Mouse (Mus musculus) CH12.LX (cell line): ENCODE data around the gene Cav1. TPM values are rescaled to one million over a fixed set of nuclear protein-coding genes. Genes with fewer than 3 reads are reported as not detected.

ENCODE experiments used
- DNase-seq: peaks from one replicate; pipeline ENCODE4 v3.0.0-alpha.2; 2013; ENCODE audit errors: extremely low read depth
- H3K27ac ChIP-seq: 2 replicates; pipeline ENCODE4 v1.5.1; 2012; ENCODE audit warnings: low read depth, mild to moderate bottlenecking, control low read depth, moderate library complexity; ENCODE audit not compliant: insufficient read depth
- H3K27me3 ChIP-seq: replicated peaks from 2 replicates; pipeline ENCODE3; 2012; ENCODE audit warnings: inconsistent platforms
- H3K36me3 ChIP-seq, 2 experiments: replicated peaks in 1 of 2; 2 replicates each; pipeline versions ENCODE3 to v1.6.1; 2012; ENCODE audit warnings: inconsistent platforms in 1 of 2, low read length in 1 of 2, mild to moderate bottlenecking in 1 of 2, mixed read lengths in 1 of 2, moderate library complexity in 1 of 2; ENCODE audit not compliant: control insufficient read depth in 1 of 2, insufficient read depth in 1 of 2
- H3K4me1 ChIP-seq, 2 experiments: 2 replicates each; pipeline ENCODE4 v1.6.1; 2012; ENCODE audit warnings: inconsistent platforms in 1 of 2, moderate library complexity in 1 of 2; ENCODE audit not compliant: insufficient read depth in 2 of 2, control insufficient read depth in 1 of 2
- H3K4me2 ChIP-seq: 2 replicates; pipeline ENCODE4 v1.6.1; 2012; ENCODE audit warnings: low read depth, mild to moderate bottlenecking, control low read depth; ENCODE audit not compliant: poor library complexity, insufficient read depth, severe bottlenecking
- H3K4me3 ChIP-seq, 3 experiments: fragments of 150-350 bp in 1 of 3; sonication (generic) in 1 of 3; replicated peaks in 1 of 3; 2 replicates each; pipeline versions ENCODE3 to v1.5.1; 2011 to 2012; ENCODE audit warnings: low read depth in 2 of 3, low read length in 2 of 3, mild to moderate bottlenecking in 2 of 3, moderate library complexity in 2 of 3, control low read depth in 1 of 3, improper control_type of control experiment in 1 of 3, inconsistent platforms in 1 of 3, mixed read lengths in 1 of 3; ENCODE audit not compliant: poor library complexity in 1 of 3
- H3K79me2 ChIP-seq: replicated peaks from 2 replicates; pipeline ENCODE4 v1.6.1; 2012; ENCODE audit warnings: mild to moderate bottlenecking, moderate library complexity; ENCODE audit not compliant: control insufficient read depth, poor library complexity, insufficient read depth, severe bottlenecking; ENCODE audit errors: extremely low read depth
- H3K9ac ChIP-seq: 2 replicates; pipeline ENCODE4 v1.6.1; 2012; ENCODE audit warnings: low read depth, mild to moderate bottlenecking, control low read depth, moderate library complexity; ENCODE audit not compliant: insufficient read depth
- H3K9me3 ChIP-seq: replicated peaks from 2 replicates; pipeline ENCODE3; 2012; ENCODE audit warnings: low read length, inconsistent platforms, mixed read lengths
- BHLHE40 ChIP-seq: IDR thresholded peaks from 2 replicates; pipeline ENCODE4 v1.6.1; 2011; ENCODE audit warnings: mild to moderate bottlenecking, low read depth, low read length, improper control_type of control experiment
- CHD1 ChIP-seq: IDR thresholded peaks from 2 replicates; pipeline ENCODE4 v1.6.1; 2012; ENCODE audit warnings: low read depth, low read length, improper control_type of control experiment, inconsistent platforms
- CTCF ChIP-seq, 2 experiments: IDR thresholded peaks in 1 of 2; conservative IDR thresholded peaks in 1 of 2; 2 replicates each; pipeline ENCODE4 v1.5.1; 2011 to 2012; ENCODE audit warnings: low read depth in 2 of 2, low read length in 2 of 2, improper control_type of control experiment in 1 of 2, inconsistent platforms in 1 of 2, mild to moderate bottlenecking in 1 of 2, moderate library complexity in 1 of 2
- E2F4 ChIP-seq: IDR thresholded peaks from 2 replicates; pipeline ENCODE4 v1.6.1; 2011; ENCODE audit warnings: low read depth, low read length, improper control_type of control experiment; ENCODE audit not compliant: insufficient replicate concordance
- ELF1 ChIP-seq: IDR thresholded peaks from 2 replicates; pipeline ENCODE4 v1.6.1; 2014; ENCODE audit warnings: low read depth, mild to moderate bottlenecking, inconsistent platforms, low read length, improper control_type of control experiment
- ETS1 ChIP-seq: conservative IDR thresholded peaks from 2 replicates; pipeline ENCODE4 v1.6.1; 2012; ENCODE audit warnings: low read depth, mild to moderate bottlenecking, inconsistent platforms, low read length, improper control_type of control experiment, moderate library complexity
- GABPA ChIP-seq: IDR thresholded peaks from 2 replicates; pipeline ENCODE4 v1.6.1; 2012; ENCODE audit warnings: low read depth, low read length, improper control_type of control experiment, inconsistent platforms; ENCODE audit not compliant: insufficient replicate concordance
- HCFC1 ChIP-seq: IDR thresholded peaks from 2 replicates; pipeline ENCODE4 v1.6.1; 2012; ENCODE audit warnings: low read depth, mild to moderate bottlenecking, inconsistent platforms, low read length, improper control_type of control experiment
- IRF4 ChIP-seq: IDR thresholded peaks from 2 replicates; pipeline ENCODE4 v1.6.1; 2014; ENCODE audit warnings: low read depth, mild to moderate bottlenecking, inconsistent platforms, low read length, improper control_type of control experiment
- JUN ChIP-seq: IDR thresholded peaks from 2 replicates; pipeline ENCODE4 v1.6.1; 2011; ENCODE audit warnings: low read depth, mild to moderate bottlenecking, low read length, improper control_type of control experiment, moderate library complexity; ENCODE audit not compliant: insufficient read depth
- JUND ChIP-seq: conservative IDR thresholded peaks from 2 replicates; pipeline ENCODE4 v1.6.1; 2011; ENCODE audit warnings: low read depth, low read length, improper control_type of control experiment
- MAFK ChIP-seq: IDR thresholded peaks from 2 replicates; pipeline ENCODE4 v1.6.1; 2011; ENCODE audit warnings: low read length, improper control_type of control experiment; ENCODE audit not compliant: insufficient replicate concordance
- MAX ChIP-seq: IDR thresholded peaks from 2 replicates; pipeline ENCODE4 v1.6.1; 2011; ENCODE audit warnings: low read length, improper control_type of control experiment
- MEF2A ChIP-seq: IDR thresholded peaks from 2 replicates; pipeline ENCODE4 v1.6.1; 2014; ENCODE audit warnings: low read depth, mild to moderate bottlenecking, inconsistent platforms, low read length, improper control_type of control experiment, borderline replicate concordance
- MYC ChIP-seq: IDR thresholded peaks from 2 replicates; pipeline ENCODE4 v1.6.1; 2011; ENCODE audit warnings: low read depth, mild to moderate bottlenecking, improper control_type of control experiment, low read length
- PAX5 ChIP-seq: IDR thresholded peaks from 2 replicates; pipeline ENCODE4 v1.6.1; 2012; ENCODE audit warnings: low read length, inconsistent platforms, mixed read lengths
- POLR2A ChIP-seq: IDR thresholded peaks from 2 replicates; pipeline ENCODE4 v1.6.1; 2011; ENCODE audit warnings: low read depth, mild to moderate bottlenecking, improper control_type of control experiment, low read length
- POLR2AphosphoS2 ChIP-seq: IDR thresholded peaks from 2 replicates; pipeline ENCODE4 v1.6.1; 2011; ENCODE audit warnings: low read depth, low read length, improper control_type of control experiment
- RCOR1 ChIP-seq: conservative IDR thresholded peaks from 2 replicates; pipeline ENCODE4 v1.6.1; 2012; ENCODE audit warnings: low read depth, mild to moderate bottlenecking, inconsistent platforms, low read length, improper control_type of control experiment
- SMC3 ChIP-seq: IDR thresholded peaks from 2 replicates; pipeline ENCODE4 v1.6.1; 2011; ENCODE audit warnings: low read depth, low read length, improper control_type of control experiment
- TBP ChIP-seq: conservative IDR thresholded peaks from 2 replicates; pipeline ENCODE4 v1.6.1; 2011; ENCODE audit warnings: low read depth, low read length, improper control_type of control experiment
- TCF12 ChIP-seq: IDR thresholded peaks from 2 replicates; pipeline ENCODE4 v1.6.1; 2014; ENCODE audit warnings: low read depth, mild to moderate bottlenecking, inconsistent platforms, low read length, improper control_type of control experiment
- UBTF ChIP-seq: IDR thresholded peaks from 2 replicates; pipeline ENCODE4 v1.6.1; 2012; ENCODE audit warnings: low read depth, mild to moderate bottlenecking, inconsistent platforms, low read length, improper control_type of control experiment, moderate library complexity
- USF1 ChIP-seq: IDR thresholded peaks from 2 replicates; pipeline ENCODE4 v1.6.1; 2014; ENCODE audit warnings: low read depth, mild to moderate bottlenecking, inconsistent platforms, low read length, improper control_type of control experiment
- USF2 ChIP-seq: conservative IDR thresholded peaks from 2 replicates; pipeline ENCODE4 v1.6.1; 2011; ENCODE audit warnings: low read depth, low read length, improper control_type of control experiment
- ZC3H11A ChIP-seq: IDR thresholded peaks from 2 replicates; pipeline ENCODE4 v1.6.1; 2012; ENCODE audit warnings: low read depth, mild to moderate bottlenecking, inconsistent platforms, low read length, improper control_type of control experiment
- ZKSCAN1 ChIP-seq: IDR thresholded peaks from 2 replicates; pipeline ENCODE4 v1.6.1; 2012; ENCODE audit warnings: low read depth, inconsistent platforms, low read length, improper control_type of control experiment, borderline replicate concordance
- ZMIZ1 ChIP-seq: IDR thresholded peaks from 2 replicates; pipeline ENCODE4 v1.6.1; 2012; ENCODE audit warnings: low read depth, mild to moderate bottlenecking, inconsistent platforms, low read length, improper control_type of control experiment
- dilution Hi-C: fragments of 300-500 bp; cut with MboI; formaldehyde crosslinking; loops from 2 replicates; pipeline ENCODE4 v1.14.3; 2020; ENCODE audit warnings: low sequenced_read_pairs; ENCODE audit not compliant: extremely low pct_unique_long_range_greater_than_20kb, extremely low pct_ligation_motif_present
- in situ Hi-C: fragments of 300-500 bp; cut with MboI; formaldehyde crosslinking; loops from 3 replicates; pipeline ENCODE4 v1.14.3; 2019; ENCODE audit warnings: low sequenced_read_pairs, low pct_ligation_motif_present, low pct_unique_long_range_greater_than_20kb, mixed read lengths
- polyA plus RNA-seq: library from polyadenylated mRNA; unstranded; fragments of >175 nt; gene quantifications from 2 replicates; pipeline ENCODE4 v1.2.1, GENCODE M21; 2012; ENCODE audit warnings: low read depth; ENCODE audit not compliant: insufficient read length
- total RNA-seq, 2 experiments: library from RNA; depleted of rRNA; stranded (reverse); fragments of 300-350 nt in 1 of 2; fragments of >200 nt in 1 of 2; gene quantifications; 2 replicates each; pipeline ENCODE4 v1.2.3; 2012 to 2014

Gene Cav1
- total and polyA plus RNA-seq, 3 experiments, result not detected

GRCm38 (mm10) chr6:17377371-17377770 lies 71.2 kb downstream of the Cav1 start:
- Histone ChIP-seq H3K9ac (no peak overlapping the region), H3K4me1 (no peaks in the 10 kb centered on the region), H3K79me2 (no peaks in the 10 kb centered on the region), H3K36me3 (no peaks in the 10 kb centered on the region), H3K27ac (no peak overlapping the region), H3K4me2 (no peak overlapping the region), H3K9me3 (no peaks in the 10 kb centered on the region), H3K27me3 (no peaks in the 10 kb centered on the region), H3K4me3 (no peak overlapping the region)
- in situ Hi-C loops (no loop called here), dilution Hi-C loops (no loop called here)
- TF ChIP-seq CHD1 (no peak), UBTF (no peak), SMC3 (no peak), POLR2A (no peak), BHLHE40 (no peak), ELF1 (no peak), ZKSCAN1 (no peak), USF1 (no peak), TCF12 (no peak), IRF4 (no peak), E2F4 (no peak), PAX5 (no peak), MYC (no peak), ETS1 (no peak), ZMIZ1 (no peak), POLR2AphosphoS2 (no peak), JUN (no peak), HCFC1 (no peak), GABPA (no peak), MEF2A (no peak)
- DNase-seq, result no peak

- Histone ChIP-seq H3K9ac (no peak overlapping the region), H3K4me3 (no peak overlapping the region), H3K27me3 (no peaks in the 10 kb centered on the region), H3K9me3 (no peaks in the 10 kb centered on the region), H3K4me1 (no peaks in the 10 kb centered on the region), H3K36me3 (no peaks in the 10 kb centered on the region), H3K27ac (no peak overlapping the region), H3K4me2 (no peak overlapping the region), H3K79me2 (no peaks in the 10 kb centered on the region)
- TF ChIP-seq MYC, result no peak
- no peak for TF ChIP-seq E2F4
- TF ChIP-seq ETS1, result no peak
- no peak for TF ChIP-seq GABPA
- no peak for TF ChIP-seq ZC3H11A
- TF ChIP-seq MEF2A, result no peak
- no peak for TF ChIP-seq MAFK
- no peak for TF ChIP-seq CTCF (conservative IDR thresholded peaks at IDR 0.05 in 1 of 2, IDR thresholded peaks at IDR 0.05 in 1 of 2; ENCODE audit: low read depth in 2 of 2, low read length in 2 of 2)
- no peak for TF ChIP-seq HCFC1
- TF ChIP-seq IRF4, result no peak
- no peak for TF ChIP-seq USF2
- no peak for TF ChIP-seq SMC3
- TF ChIP-seq POLR2A, result no peak
- TF ChIP-seq JUND, result no peak
- no peak for TF ChIP-seq RCOR1
- no peak for TF ChIP-seq POLR2AphosphoS2
- no peak for TF ChIP-seq MAX
- TF ChIP-seq TBP, result no peak
- TF ChIP-seq CHD1, result no peak
- DNase-seq, result no peak
- dilution Hi-C loops, result no loop called here
- in situ Hi-C loops, result no loop called here
Observed at GRCm38 (mm10) chr6:17380102-17380501, 74.0 kb downstream of the Cav1 start.
